Mouse (Mus musculus) kidney, postnatal 14 days (tissue): Measurements from ENCODE around the gene Mllt3.

Experiments used
- DNase-seq: peaks from one replicate; pipeline ENCODE4 v3.0.0; 2022; ENCODE audit warnings: mixed read lengths

The Mllt3 gene

DNA sequence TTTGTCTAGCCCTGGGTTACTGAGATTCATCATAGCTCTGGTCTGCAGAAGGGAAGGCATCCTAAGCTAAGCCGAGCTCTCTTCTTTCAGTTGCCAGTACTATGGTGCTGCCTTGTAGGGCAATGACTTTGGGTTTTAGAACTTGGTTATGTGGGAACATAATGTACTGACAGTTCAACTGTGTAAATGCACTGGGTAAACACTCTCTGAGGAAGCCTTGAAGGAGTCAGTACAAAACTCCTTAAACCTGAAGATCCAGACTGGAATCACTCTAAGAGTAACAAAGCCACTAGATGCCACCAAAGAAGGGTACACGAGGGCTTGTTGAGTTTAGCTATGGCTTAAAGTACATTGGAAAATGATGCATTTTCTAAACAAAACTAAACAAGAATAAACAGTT, 272.1 kb downstream of the Mllt3 start:
- no peak for DNase-seq

DNA sequence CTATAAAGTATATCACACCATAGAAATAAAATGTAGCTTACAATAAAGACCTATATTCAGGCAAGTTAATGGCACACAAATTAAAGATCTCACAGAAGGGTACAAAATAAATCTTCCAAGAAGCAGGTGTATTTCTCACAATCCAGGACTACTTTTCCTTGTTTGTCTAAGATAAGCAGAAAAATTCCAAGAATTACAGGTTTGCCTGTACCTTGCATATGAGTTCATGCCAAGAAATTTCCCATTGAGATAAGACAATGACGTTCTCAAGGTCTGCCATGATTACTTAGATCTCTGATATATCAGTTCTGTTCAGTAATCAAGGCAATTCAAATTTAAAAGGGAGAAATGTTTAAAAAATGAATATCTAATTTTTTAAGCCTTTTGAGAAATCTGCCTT, 272.9 kb downstream of the Mllt3 start:
- no peak for DNase-seq

DNA sequence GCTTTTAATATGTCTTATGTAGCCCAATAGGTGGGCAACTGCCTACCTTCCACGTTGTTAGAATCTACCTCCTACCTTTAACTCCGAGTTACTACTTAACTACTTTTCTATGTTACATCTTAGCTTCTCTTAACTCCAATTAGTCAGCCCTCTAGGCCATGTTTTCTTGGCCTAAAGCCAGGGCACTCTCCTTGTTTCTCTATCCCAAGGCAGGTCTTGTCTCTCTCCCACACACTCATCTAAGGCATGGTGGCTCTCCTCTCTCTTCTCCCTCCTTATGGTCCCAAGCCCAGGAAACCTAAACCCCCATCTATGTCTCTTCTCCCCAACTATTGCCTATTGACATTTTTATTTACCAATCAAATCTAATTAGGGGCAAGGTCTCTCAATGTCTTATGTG, 273.5 kb downstream of the Mllt3 start:
- no peak for DNase-seq

DNA sequence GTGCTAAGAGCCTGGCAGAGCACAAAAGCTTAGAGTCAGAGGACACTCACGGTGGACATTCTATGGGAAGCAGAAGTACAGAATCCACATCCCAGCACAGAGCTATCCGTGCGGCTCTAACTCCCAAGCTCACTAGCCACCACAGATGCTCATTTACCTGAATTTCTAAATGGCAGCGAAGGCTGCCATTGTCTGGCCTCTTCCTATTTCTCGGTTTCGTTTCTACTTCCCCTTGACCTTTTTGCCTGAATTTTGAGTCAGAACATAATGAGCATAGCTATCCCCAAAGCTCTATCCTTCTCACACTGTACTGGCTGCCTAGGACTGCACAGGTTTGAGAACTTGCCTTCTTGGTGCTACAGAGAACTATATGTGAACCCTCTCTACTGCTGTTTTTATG, 274.1 kb downstream of the Mllt3 start:
- DNase-seq, result no peak

DNA sequence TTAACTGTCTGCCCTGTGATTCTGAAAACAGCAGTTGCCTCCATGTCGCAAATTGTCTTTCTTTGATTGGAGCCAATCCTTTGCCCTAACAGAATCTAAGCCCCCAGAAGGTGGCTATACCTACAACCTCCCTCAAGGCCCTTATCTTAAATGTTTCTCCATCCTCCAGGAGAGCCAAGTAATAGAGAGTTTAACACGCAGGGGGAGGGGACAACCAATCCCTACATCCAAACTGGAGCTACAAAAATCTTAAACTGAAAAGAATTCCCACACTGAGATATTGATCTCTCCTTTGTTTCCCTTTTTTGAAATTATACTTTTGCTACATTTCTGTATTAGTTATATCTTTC, 281.7 kb downstream of the Mllt3 start:
- no peak for DNase-seq

DNA sequence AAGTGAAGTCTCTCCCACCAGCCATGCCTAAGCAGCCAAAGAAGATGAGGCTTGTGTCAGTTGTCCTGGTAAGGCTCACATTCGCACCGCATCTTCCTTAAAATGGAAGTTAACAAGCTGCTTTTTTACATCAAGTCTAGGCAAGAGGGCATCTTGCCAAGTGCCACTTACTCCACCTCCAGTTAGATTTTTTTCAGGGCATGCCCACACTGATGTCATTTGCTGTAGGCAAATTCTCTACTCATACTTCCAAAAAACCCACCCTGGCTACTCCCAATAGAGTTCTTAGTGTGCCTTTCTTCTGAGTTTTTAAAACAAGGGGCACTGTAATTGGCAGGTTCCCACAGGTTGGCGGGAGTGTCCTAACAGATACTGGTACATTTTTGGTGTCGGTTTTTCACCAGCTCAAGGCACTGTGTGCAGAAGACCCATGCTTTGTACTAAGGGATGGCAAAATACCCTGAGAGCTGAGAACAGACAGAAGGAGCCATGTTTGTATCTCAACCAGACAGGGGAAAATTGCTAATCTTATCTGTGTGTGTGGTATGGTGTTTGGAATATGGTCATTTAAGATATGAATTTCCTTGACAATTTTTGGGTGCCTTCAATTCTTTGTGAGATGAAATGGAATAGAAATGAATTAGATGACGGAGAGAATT, 282.2 kb downstream of the Mllt3 start:
- DNase-seq, result no peak

DNA sequence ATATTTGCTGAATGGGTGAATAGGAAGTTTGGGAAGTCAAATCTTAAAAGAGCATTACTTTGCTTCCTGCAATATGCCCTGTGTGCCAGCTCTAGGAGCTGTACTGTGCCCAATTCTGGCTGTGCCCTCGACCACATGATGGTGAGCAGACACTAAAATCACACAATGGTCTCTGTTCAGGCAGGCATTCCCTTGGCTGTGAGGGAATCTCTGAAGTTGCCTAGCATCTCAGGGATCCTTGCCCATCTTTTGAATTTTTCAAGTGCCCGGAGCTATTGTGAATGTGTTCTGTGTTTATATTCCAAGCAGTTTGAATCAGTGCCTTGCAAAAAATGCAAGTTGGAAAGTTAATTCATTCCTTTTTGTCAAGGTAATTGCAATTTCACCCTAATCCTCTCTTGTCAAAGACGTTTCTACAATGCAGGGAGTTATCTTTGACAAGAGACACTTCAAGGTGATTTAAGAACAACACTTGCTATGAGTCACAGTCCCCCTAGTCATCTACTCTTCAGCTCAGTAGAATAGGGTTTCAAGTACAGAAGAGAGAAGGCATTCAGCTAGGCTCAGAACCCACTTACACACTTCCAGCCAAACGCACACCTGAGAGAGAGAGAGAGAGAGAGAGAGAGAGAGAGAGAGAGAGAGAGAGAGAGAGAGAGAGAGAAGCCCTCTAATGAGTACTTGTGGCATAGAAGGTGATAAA, 283.5 kb downstream of the Mllt3 start:
- DNase-seq, result no peak

DNA sequence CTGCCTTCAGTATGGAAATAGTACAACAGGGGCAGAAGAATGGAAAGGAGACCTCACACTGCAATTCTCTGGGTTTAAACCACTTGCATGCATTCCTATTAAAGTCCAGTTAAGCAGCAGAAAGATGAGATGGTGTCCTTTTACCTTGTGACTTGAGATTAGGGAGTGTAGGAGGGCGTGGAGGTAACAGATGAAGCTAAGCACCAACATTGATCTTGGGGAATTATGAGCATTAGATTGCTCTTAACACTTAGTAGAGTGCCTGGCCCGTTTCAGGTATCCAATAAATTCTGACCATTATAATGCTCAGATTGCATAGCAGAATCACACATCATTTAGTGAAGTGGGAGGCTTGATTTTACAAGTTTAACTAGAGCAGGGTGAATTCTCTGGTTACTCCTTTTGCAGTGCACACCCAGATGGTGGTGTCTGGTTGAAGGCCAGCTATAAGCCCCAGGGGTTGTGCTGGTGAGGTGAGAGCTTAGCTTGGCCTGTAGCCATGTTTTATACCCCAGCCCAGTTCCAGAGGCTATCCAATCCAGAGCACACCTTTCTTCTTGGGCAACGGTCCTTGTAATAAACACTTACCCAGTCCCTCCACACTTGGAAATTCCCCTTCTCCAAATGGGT, 288.0 kb downstream of the Mllt3 start:
- no peak for DNase-seq

DNA sequence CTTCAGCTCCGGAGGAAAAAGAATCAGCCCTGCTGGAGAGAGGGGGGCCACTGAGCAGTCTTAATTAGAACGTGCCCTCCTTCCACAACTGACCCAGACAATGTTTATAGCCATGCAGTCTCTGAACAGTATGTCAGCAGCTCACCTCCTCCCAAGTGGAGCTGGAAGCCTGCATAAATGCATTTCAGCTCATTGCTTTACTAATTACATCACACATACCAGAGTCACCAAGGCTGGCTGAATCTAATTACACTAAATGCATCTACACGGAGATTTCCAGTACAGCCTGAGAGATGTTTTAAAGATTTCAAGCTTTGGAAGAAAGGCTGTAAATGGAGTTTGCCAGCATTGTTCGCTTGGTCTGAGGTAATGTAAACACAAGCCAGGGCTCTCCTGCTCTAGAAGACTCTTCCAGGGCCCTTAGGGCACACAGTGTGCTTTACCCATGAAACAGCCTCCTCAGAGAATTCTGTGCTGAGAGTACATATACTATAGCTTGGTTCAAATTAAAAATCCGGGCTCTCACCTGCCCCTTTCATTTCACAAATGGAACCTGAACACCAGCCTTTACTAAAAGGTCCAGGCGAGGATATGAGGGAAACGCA, 293.5 kb downstream of the Mllt3 start:
- DNase-seq, result peak; percentile 11

DNA sequence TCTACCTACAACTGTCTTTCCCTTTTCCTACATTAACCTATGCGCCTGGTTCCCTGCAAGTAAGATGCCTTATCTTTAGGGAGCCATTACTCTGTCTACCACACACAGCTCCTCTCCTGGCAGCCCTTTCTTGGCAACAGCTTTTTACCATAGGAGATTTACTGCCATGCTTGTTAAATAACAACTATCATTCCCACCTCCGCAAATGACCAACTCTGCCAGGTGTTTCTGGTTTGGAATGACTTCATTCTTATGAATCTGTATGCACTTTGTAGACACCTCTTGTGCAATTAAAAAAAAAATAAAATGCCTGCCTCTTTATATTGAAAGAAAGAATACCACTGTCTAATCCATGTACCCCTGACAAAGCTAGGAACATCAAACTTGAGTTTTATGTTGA, 294.1 kb downstream of the Mllt3 start:
- DNase-seq, result no peak

DNA sequence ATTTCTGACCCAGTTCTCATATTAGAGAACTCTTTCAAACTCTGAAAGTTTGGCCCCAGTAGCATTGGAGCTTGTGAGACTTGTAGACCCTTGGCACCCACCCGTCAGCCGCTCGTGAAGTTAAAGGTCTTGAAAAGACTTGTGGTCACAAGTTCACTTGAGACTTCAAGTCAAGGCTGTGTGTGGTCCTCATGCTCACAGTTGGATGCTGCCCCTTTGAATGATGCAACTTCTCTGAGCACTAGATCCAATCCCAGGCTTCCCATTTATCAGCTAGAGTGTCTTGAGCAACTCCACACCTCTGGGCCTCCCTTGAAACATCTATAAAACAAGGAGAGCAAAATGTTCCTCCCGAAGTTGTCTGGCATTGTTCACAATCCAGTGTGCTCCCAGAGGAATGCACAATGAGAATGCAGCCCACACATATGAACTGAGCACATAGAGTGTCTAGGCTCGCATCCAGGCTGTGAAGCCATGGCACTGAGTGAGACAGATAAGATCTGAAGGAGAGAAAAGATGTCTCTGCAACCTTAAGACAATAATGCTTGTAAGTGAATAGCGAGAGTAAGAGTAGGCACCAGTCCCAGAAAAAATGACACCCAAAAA, 295.9 kb downstream of the Mllt3 start:
- DNase-seq, result peak; percentile 4

DNA sequence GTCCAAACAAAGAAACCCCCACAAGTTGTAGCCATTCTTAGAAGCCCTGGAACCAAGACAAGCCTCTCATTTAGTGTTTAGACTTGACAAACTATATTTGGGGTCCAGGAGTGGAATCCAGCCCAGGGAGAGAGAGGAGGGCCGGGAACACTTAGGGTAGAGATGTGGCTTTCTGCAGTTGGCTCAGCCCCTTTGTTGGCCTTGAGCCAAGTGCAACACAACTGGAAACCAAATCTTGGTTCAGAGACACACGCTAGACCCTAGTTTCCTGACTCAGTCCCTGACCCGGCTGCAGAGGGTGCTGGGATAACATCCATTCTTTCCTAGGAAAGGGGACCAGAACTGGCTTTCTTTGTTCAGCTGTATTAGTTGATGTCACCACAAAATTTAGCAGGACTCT, 296.4 kb downstream of the Mllt3 start:
- DNase-seq, result peak; percentile 21

DNA sequence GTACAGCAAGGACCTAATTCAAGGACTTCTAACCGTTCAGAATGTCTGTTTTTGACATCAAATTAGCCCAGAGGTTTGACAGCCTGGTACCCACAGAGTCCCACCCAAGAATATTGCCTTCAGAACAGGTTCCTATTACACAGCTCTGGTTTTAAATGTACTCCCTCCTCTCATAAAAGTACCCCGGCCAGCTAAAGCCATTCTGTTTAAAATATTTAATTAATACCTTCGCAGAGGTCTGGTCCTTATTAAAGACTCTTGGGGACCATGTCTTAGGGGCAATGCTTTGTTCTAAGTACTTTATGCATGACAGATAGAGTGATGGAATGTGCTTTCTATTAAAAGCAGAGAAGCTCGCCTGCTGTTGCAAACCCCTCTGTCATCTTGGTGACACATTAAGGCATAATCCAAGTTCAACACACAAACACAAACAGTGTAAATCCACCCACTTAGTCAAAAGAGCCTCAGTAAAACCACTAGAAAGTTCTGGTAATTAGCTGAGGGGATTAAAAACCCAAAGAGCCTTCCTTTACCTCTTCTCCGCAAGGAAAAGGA, 302.0 kb downstream of the Mllt3 start:
- DNase-seq, result no peak

DNA sequence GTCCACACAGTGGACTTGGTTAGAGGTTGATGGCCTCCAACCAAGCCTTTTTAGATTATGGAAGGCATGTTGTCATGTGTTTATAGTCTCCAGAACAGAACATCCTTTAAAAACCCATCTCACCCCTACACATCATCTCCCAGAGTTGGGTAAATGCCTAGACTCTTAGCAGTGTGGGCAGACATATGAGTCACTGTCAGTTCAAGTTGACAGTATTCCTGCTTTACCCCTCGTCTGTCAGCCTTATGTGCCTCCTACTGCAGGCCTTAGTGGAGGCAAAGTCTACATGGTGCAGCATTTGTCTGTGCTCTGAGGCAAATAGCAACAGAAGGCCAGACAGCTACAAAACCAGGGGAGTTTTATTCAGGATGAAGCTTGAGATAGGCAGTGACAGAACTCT, 304.6 kb downstream of the Mllt3 start:
- DNase-seq, result no peak

DNA sequence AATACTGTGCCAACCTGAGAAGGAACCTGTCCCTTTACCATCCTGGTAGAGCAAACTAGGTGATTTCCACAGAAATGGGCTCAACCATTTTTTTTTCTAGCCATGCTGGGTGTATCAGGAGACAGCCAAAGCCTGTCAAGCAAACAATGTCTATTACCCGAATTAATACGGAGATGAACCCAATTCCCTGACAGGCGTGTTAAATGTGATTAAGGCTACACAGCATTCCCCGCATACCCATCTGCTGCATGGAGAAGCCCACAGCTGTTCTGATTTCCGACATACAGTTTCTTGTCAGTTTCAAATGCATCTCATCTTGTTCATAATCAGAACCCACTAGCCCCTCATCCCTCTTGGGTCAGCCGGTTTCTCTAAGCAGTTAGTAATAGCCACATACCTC, 309.7 kb downstream of the Mllt3 start:
- no peak for DNase-seq
